Mouse (Mus musculus): ENCODE results near the gene Serpinb1a. TPM values are rescaled to one million over a fixed set of nuclear protein-coding genes. Genes with fewer than 3 reads are reported as not detected.
A peak's percentile ranks its signal among the peaks of the same experiment; 100 is the strongest.
"Not testable (repeated sequence)": the region's sequence is repeated elsewhere in the genome, so short reads cannot be mapped to it uniquely, and the experiment has no call there.

The Serpinb1a gene
- 1 to 10 TPM; 3.7 to 4.0 TPM for total RNA-seq (2021)
- long read RNA-seq, experiment 1, partial matches to known transcripts: 0 of 2 reads
- long read RNA-seq, experiment 1, other reads (novel, unspliced or antisense): 0 of 2 reads
- long read RNA-seq, experiment 2, partial matches to known transcripts: 0 of 2 reads
- long read RNA-seq, experiment 2, other reads (novel, unspliced or antisense): 0 of 2 reads

DNA sequence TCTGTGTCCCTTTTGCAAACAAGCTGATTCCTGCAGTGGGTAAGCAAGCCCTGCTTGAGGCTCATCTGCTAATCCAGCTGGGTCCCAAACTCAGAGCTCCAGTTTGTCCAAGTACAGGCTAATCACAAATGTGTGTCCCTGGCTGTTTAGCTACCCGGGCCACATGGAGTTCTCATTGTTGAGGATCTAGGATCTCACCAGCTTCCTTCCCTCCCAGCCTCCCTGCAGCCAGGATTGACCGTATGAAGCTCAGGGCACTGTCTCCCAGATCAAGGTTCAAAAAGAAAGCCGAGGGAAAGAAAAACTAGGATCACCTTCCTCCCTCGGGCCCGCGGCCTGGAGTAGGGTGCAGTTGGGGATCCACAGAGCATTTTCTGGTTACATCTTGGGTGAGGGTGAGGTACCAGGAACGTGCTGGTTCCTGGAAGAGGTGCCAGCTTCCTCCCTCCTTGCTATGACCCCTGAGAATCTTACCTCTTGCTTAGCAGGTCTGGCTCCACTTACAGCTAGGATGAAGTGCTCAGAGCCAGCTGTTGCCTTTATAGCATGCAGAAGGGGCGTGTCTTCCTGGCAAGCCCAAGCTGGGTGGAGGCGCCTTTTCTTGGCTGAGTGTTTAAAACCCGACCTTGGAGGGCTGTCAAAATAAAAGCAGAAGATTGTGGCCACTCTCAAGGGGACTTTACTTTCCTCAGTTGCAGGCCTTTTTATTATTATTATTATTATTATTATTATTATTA, at the start of gene Serpinb1a:
Gene Serpinb1a, minus strand, starts transcription at position 518 of the 737 bp plus-strand sequence.
- peak within 1 kb of the TSS; percentile 64 for H3K4me3 ChIP-seq
- no peak for TF ChIP-seq CTCF (IDR thresholded peaks at IDR 0.05)
- H3K27ac ChIP-seq: peak within 1 kb of the TSS; percentile 60
- DNase-seq: peak; percentile 80
- intact Hi-C loops (cut with DNase I): no loop called here

DNA sequence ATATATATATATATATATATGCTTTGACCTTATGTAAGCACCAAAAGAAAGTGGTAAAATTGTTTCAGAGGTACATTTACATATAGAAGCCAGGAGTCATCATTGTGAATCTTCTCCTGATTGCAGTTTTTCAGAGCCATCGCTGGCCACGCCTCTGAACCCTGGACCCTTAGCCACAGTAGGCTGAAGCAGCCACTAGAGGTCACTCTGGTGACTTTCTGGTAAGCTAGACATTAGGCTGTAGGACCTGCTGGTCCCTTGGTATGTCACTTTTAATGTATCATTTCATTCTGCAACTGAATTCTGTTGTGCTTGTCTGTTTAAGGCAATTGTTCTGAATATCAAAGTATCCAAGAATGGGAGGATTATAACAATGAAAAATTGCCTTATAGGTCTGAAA, 49.7 kb upstream of the Serpinb1a start:
- TF ChIP-seq CTCF (IDR thresholded peaks at IDR 0.05): peak; percentile 77
- H3K27ac ChIP-seq: no peak overlapping the region
- DNase-seq: peak; percentile 50
- intact Hi-C loops (cut with DNase I): loop anchor here (5.0 kb wide), 1 partner anchor 102 kb away; the partner anchor contains the start of gene Serpinb9
- no peak overlapping the region for H3K4me3 ChIP-seq

DNA sequence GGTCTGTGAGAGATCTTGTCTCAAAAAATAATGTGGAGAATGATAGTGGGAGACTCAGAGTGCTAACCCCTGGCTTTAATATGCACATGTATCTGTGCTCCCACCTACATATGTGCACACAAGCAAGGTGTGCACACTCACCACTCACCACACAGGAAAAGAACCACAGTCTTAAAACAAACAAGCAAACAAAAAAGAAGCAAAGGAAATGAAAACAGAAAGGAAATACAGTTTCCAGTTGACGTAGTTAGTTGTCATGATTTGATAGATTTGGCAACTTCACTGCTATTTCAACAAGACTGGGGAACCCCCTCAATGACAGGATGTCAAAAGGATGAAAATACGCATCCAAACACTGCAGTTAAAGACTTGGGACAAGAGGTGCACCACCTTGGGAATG, 48.1 kb upstream of the Serpinb1a start:
- H3K4me3 ChIP-seq; intact Hi-C loops (cut with DNase I); H3K27ac ChIP-seq; DNase-seq: not testable (repeated sequence)

DNA sequence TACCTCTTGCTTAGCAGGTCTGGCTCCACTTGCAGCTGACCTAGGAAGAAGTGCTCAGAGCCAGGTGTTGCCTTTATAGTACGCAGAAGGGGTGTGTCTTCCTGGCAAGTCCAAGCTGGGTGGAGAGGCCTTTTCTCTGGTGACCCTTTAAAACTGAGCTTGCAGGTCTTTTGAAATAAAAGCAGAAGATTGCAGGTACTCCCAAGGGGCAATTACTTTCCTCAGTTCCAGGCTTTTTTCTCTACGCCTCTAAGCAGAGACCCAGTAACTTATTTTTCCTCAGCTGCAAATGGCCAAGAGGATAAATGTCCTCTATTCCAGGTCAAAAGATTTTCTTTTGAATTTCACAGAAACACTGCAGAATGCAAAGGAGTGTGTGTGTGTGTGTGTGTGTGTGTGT, 47.1 kb upstream of the Serpinb1a start, which contains the start of gene Serpinb1c:
Gene Serpinb1c, minus strand, starts transcription at position 101 of the 400 bp plus-strand sequence.
- Histone ChIP-seq H3K4me3 (no peak within 1 kb of the TSS), H3K27ac (no peak within 1 kb of the TSS)
- no peak for TF ChIP-seq CTCF (IDR thresholded peaks at IDR 0.05)
- intact Hi-C loops (cut with DNase I): no loop called here
- no peak for DNase-seq

DNA sequence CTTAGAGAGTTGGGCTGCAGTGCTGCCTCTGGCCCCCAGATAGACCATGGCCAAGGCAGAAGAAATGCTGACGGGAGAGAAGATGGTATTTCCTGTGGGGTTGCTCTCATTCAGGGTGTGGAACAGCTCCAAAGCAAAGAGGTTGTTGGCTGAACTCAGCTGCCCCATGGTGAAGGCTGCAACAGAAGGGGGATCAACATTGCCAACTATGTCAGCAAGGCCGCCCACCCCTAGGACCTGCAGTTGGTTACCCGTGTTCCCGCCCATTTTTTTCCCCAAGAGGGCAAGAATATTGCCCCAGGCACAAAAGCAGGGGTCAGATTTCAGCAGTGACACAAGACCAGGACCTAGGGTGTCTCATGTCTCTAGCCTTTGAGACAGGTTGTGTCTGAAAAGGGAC, 45.9 kb upstream of the Serpinb1a start:
- Histone ChIP-seq H3K27ac (no peak overlapping the region), H3K4me3 (no peak overlapping the region)
- TF ChIP-seq CTCF (IDR thresholded peaks at IDR 0.05): no peak
- intact Hi-C loops (cut with DNase I): no loop called here
- DNase-seq: peak; percentile 21

DNA sequence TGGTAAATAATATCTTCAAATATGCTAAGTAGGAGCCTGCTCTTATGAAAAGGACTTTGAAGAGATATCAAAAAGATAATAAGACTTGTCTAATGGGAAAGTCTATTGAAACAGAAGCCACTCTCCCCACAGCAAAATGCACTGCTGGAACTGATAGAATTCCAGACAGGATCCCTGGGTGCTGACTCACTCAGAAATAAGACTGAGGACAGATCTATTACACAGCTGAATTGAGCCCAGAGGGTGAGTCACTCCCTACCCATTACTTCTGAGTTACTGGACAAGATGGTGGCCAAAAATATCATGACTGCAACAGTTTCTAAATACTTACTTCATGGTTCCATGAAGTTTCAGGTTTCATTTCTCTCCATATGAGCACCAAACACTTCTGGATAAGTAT, 33.8 kb upstream of the Serpinb1a start:
- TF ChIP-seq CTCF (IDR thresholded peaks at IDR 0.05): no peak
- intact Hi-C loops (cut with DNase I): no loop called here
- no peak overlapping the region for H3K4me3 ChIP-seq
- H3K27ac ChIP-seq: peak overlapping the region; percentile 39
- DNase-seq: peak; percentile 26

DNA sequence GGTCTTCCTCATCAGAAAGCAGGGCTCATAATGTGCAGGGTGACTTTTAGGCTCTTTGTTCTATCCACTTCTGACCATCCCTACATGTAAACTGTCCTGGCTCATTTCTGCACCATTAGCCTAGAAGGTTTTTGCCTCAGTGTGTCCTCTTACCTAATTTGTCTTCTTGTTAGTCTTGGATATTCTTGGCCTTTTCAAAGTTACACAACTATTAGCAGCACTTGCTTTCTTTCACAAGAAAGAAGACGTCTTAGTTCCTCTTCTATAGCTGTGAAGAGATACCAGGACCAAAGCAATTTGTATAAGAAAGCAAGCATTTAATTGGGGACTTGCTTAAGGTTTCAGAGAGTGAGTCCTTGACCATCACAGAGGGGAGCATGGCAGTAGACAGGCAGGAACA, 22.9 kb upstream of the Serpinb1a start:
- Histone ChIP-seq H3K4me3 (no peak overlapping the region), H3K27ac (no peak overlapping the region)
- intact Hi-C loops (cut with DNase I): no loop called here
- TF ChIP-seq CTCF (IDR thresholded peaks at IDR 0.05): no peak
- DNase-seq: no peak

DNA sequence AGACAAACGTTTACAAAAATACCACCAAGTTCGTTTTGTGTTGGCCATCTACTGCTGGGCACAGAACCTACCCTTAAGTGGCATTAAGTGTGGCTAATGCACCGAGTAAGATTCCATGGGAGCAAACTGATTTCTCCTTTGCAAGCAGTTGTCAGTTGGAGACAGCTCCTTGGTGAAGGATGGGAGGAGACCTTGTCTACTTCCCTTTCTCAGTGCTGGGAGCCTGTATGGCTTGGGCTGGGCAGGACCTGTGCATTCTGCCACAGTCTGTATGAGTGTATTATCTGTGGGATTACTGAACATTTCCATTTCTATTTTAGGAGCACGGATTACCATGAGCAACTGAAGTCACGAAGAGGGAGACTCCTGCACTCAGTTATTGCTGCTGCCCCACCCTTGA, 17.9 kb upstream of the Serpinb1a start:
- no peak for TF ChIP-seq CTCF (IDR thresholded peaks at IDR 0.05)
- intact Hi-C loops (cut with DNase I): no loop called here
- DNase-seq: no peak
- no peak overlapping the region for H3K4me3 ChIP-seq
- H3K27ac ChIP-seq: no peak overlapping the region

DNA sequence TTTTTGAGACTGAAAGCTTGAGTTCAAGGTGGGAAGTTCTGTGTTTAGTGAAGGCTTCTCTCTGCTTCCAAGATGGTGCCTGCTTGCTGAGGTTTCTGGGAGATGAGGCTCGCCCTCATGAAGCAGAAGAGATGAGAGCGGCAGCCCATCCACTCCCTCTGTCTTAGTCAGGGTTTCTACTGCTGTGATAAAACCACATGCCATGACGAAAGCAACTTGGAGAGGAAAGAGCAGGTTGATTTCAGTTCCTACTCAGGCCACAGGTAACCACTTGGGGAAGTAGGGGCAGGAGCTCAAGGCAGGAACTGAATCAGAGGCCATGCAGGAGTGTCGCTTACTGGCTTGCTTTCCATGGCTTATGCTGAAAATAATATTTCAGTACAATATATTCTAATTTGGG, 17.2 kb upstream of the Serpinb1a start:
- H3K27ac ChIP-seq; DNase-seq; H3K4me3 ChIP-seq; intact Hi-C loops (cut with DNase I): not testable (repeated sequence)

DNA sequence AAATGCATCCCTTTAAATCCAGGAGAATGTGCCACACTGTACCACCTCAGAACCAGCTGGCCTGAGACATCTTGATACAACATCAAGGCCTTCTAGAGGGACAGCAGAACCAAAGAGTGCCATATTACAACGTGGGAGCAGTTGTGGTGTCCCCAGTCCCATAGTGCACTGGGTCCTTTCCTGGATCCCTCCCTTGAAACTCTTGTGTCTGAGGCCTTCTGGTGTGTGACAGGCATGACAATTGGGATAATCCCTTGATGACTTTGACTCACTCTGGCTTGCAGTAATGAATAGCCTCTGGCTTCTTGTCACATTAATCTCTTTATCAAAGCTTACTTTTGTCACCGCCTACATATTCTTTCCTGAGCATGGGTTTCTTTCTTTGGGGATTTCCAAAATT, 16.0 kb upstream of the Serpinb1a start:
- no peak overlapping the region for H3K27ac ChIP-seq
- intact Hi-C loops (cut with DNase I): loop anchor here (2.0 kb wide), 1 partner anchor 36 kb away; no protein-coding TSS in a partner anchor

DNA sequence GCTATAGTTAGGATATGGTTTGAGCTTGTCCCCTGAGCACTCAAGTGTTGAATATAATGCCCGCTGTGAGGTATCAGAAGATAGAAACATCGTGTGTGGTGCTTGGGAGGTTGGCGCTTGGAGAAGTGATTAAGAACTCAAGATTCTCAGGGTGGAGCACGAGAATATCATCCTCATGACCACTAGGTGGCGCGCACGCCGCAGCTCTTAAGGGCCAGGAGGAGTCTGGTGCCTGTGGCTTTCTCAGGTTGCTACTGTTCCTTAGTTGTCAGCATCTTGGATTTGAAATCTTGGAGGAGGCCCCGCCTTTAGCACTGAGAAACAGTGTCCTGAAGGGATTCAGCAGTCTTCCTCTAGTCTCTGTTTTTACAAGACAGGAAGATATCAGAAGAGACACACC, 15.5 kb upstream of the Serpinb1a start:
- peak; percentile 85 for DNase-seq
- no peak overlapping the region for H3K27ac ChIP-seq
- TF ChIP-seq CTCF (IDR thresholded peaks at IDR 0.05): peak; percentile 95
- intact Hi-C loops (cut with DNase I): loop anchor here (2.0 kb wide), 1 partner anchor 36 kb away; no protein-coding TSS in a partner anchor
- H3K4me3 ChIP-seq: no peak overlapping the region

More for the DNA sequence above, 16.0 kb upstream of the Serpinb1a start:
- no peak for TF ChIP-seq CTCF (IDR thresholded peaks at IDR 0.05)
- no peak overlapping the region for H3K4me3 ChIP-seq
- no peak for DNase-seq

DNA sequence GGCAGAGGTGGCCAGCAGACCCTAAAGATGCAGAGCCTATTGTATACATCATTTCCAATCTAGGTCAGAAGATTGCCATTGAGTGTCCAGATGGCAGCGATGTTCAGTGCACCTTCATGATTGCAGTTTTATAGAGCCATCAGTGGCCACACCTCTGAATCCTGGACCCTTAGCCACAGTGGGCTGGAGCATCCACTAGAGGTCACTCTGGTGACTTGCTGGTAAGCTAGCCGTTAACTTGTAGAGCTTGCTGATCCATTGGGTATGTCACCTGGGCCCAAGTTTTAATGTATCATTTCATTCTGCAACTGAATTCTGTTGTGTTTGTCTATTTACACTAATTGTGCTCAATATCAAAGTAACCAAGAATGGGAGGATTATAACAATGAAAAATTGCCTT, 14.6 kb upstream of the Serpinb1a start:
- no peak for DNase-seq
- H3K27ac ChIP-seq: no peak overlapping the region
- no peak overlapping the region for H3K4me3 ChIP-seq
- peak; percentile 48 for TF ChIP-seq CTCF (IDR thresholded peaks at IDR 0.05)
- intact Hi-C loops (cut with DNase I): no loop called here

DNA sequence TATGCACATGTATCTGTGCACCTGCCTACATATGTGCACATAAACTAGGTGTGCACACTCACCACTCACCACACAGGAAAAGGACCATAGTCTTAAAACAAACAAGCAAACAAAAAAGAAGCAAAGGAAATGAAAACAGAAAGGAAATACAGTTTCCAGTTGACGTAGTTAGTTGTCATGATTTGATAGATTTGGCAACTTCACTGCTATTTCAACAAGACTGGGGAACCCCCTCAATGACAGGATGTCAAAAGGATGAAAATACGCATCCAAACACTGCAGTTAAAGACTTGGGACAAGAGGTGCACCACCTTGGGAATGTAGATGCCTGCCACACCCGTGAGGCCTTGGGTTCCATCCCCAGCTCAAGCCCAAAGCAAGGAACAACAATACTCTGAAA, 13.5 kb upstream of the Serpinb1a start:
- H3K27ac ChIP-seq; H3K4me3 ChIP-seq; DNase-seq; intact Hi-C loops (cut with DNase I): not testable (repeated sequence)
